Mouse (Mus musculus) kidney, adult 10 weeks (tissue): ENCODE data around the gene Emg1. TPM values are rescaled to one million over a fixed set of nuclear protein-coding genes. Genes with fewer than 3 reads are reported as not detected.

Source experiments
- polyA plus RNA-seq: library from polyadenylated mRNA; stranded (reverse); fragments of 350-450 nt; fragmentation: Illumina TruSeq; extraction: RNeasy Lipid Tissue Mini Kit (QIAGEN cat#74804); gene quantifications from one replicate; pipeline ENCODE4 v1.2.3, GENCODE M21; 2014; ENCODE audit warnings: low read depth, low replicate concordance

Emg1 gene
- polyA plus RNA-seq = 19.5 TPM

DNA sequence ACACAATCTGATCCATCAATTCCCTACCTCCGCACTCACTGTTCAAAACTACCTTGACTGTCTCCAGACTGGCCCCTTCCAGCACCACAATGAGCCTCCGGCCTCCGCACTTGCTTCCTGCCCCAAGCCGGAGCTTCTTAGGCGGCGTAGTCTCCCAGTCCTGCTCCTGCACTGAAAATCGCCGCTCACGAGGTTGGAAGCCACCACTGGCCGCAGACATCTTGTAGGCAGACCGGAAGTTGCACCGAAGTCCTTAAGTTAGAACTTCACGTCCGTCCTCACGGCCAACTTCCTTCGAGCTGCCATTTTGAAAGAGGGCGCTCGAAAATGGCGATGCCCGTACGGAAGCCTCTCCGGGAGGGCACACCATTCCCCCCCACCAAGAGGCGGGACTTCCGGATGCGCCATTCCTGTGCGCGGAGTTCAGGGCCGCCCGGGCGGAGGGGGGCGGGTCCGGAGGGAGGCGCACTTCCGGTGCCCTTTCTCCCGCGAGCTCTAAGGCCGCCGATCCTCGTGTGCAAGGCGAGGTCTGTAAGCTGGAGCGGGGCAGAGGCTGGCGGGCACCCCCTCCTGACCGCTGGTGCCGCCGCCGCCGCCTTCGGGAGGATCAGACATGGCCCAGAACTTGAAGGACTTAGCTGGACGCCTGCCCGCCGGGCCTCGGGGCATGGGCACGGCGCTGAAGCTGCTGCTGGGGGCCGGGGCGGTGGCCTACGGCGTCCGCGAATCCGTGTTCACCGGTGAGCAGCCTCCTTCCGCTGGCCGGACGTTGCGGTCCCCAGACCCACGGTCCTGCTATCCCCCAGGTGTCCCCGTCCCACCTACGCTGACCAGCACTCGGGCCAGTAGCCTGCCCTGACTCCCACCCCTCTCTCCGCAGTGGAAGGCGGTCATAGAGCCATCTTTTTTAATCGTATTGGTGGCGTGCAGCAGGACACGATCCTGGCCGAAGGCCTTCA, at the start of gene Emg1, which contains the start of gene Phb2:
Gene Emg1 (minus strand): TSS at position 355 of the 959 bp plus-strand sequence.
Gene Phb2 (plus strand): TSS at position 513 of the 959 bp plus-strand sequence.

DNA sequence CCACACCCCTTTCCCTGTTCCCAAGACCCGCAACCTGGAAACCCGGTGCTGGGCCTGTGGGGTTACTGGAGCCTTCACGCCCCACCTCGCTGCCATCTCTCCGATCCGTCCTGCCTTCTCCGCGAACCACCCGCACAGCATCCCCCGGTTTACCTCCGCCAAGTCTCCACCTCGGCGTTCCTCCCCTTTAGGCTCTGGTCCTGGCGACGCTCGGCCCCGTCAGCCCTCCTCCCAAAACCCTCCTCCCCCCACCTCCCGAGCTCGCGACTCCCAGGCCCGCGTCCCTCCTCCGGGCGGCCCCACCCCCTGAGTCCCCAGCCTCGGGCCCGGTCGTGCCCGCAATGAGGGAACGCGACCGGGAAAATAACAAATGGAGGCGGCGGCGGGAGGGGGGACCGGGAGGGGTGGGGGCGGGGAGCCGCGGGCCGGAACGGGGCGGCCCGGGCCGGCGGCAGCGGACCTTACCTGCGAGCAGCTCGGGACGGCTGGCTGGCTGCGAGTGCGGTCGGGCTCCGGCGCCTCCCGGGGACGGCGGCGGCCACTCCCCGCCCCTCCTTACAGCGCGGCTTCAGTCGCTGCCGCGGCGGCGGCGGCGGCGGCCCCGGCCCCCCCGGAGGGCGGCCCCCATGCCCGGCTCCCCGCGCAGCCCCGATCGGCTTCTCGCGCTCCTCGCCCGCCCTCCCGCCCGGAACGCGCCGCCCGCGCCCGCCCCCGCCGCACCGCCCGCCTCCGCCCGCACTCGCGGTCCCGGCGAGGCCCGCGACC, 44.0 kb upstream of the Emg1 start, which contains the start of the genes Gm45234 and Atn1:
Gene Gm45234 (minus strand): TSS at position 191 of the 765 bp plus-strand sequence.
Gene Atn1 (minus strand): TSS at position 694 of the 765 bp plus-strand sequence.

DNA sequence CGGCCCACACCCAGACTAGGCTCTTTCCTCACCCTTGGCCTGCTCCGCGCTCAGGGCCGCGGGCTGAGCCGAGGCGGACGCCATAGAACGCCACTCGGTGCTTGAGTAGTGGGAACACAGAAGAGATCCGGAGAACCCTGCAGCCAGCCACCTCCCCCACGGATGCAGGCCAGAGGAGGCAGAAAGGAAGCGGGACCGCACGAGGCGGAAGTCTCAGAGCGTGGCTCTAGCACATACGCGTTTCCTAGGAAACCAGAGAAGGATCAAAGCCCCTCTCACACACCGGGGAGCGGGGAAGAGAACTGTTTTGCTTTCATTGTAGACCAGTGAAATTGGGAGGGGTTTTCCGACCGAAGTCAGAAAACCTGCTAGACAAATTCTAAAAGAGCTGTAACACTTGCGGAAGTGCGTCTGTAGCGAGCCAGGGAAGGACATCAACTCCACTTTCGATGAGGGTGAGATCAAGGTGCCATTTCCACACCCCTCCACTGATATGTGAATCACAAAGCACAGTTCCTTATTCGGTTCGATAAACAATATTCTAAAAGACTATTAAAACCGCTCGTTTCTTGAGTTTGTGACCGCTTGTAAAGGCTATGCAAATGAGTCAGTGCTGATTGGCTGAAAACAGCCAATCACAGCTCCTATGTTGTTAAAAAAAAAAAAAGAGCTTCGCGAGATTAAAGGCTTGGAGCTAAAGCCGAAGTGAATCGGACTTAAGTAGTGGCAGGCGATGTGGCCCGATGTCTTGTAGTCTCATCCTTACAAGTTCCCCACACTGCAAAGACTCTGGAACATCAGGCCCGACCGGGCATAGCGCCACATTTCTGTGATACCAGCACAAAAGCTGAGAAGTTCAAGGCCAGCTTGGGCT, 29.1 kb upstream of the Emg1 start, which contains the start of gene Grcc10:
Gene Grcc10 (minus strand): TSS at position 487 of the 874 bp plus-strand sequence.

DNA sequence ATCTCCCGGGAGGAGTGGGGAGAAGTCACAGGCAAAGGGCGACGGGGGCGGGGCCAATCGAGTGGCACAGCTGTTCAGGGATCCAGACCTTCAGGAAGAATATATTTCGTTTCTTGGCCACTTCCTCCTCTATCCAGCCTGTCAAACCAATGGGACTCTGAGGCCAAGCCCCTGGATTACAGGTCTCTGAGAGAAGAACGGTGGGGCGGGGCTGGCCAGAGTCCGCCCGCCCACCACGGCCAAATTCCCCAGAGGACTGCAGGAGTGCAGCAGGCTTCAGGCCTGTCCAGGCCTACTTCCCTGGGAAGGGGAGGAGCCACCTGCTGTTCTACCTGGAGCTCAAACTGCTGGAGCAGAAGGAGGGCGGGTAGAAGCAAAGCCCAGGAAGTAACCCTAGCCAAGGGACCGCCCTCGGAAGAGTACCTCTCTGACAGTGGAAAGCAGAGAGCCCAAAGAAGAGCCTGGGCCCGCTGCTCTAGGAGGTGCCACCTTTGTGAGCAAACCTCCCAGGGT, 26.6 kb upstream of the Emg1 start, which contains the start of gene Ptpn6:
Gene Ptpn6 (minus strand): TSS at position 204 of the 513 bp plus-strand sequence.

DNA sequence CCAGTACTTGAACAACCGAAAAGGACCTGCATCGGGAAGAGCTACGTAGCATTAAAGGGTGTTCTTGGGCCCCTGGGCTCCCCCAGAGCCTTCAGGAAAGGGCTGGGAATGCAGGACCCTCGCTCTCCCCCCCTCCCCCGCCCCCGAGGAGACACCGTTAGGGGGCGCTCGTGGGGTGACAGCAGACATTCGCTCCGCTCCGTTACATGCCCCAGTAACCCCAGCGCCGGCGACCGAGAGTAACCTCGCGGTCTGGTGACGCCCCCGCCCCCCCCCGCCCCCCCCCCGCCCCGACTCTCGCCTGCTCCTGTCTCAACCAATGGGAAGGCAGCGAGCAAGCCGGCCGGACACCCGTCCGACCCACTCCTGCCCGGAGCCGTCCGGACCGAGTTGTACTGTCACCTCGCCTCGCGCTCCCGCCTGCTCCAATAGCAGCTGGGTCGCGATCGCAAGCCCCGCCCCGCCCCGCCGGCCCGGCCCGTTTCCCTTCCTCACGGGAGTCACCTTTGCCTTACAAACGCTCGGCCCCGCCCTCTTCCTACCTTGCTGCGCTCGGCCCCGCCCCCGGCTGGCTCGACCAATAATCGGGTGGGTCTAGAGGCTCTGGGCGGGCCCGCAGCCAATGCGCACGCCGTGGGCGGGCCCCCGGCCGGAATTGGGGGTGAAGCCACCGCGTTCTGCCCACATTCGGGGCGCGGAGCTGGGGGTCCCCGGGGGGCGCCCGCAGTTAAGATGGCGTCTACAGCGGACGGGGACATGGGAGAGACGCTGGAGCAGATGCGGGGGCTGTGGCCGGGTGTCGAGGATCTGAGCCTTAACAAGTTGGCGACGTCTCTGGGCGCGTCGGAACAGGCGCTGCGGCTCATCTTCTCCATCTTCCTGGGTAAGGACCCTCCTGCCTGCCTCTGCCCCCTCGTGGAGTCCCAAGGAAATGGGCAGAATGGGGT, 49.2 kb downstream of the Emg1 start, which contains the start of gene Lpcat3:
Gene Lpcat3 (plus strand): TSS at position 551 of the 947 bp plus-strand sequence.

Other genes starting within 250 kb of the Emg1 start
- gene Clstn3, start 247.4 kb downstream of the Emg1 start, polyA plus RNA-seq = not detected
- 5.5 TPM for gene C1rl, start 219.1 kb downstream of the Emg1 start, polyA plus RNA-seq
- gene C1ra, start 199.8 kb downstream of the Emg1 start, polyA plus RNA-seq = 6.9 TPM
- 38.4 TPM for gene C1s1, start 169.8 kb downstream of the Emg1 start, polyA plus RNA-seq
- gene C1rb, start 141.9 kb downstream of the Emg1 start, polyA plus RNA-seq = not detected
- 0.20 TPM for gene C1s2, start 76.1 kb downstream of the Emg1 start, polyA plus RNA-seq
- gene Lpcat3, start 49.2 kb downstream of the Emg1 start, polyA plus RNA-seq = 51.6 TPM
- gene Phb2, start 158 bp upstream of the Emg1 start, polyA plus RNA-seq = 27.3 TPM
- gene Ptpn6, start 26.5 kb upstream of the Emg1 start, polyA plus RNA-seq = 1.1 TPM
- 2.9 TPM for gene Grcc10, start 29.2 kb upstream of the Emg1 start, polyA plus RNA-seq
- not detected for gene Gm45234, start 43.8 kb upstream of the Emg1 start, polyA plus RNA-seq
- gene Atn1, start 44.3 kb upstream of the Emg1 start, polyA plus RNA-seq = 1.1 TPM
- gene Eno2, start 57.5 kb upstream of the Emg1 start, polyA plus RNA-seq = not detected
- not detected for gene Lrrc23, start 67.5 kb upstream of the Emg1 start, polyA plus RNA-seq
- 0.36 TPM for gene Spsb2, start 96.5 kb upstream of the Emg1 start, polyA plus RNA-seq
- gene Tpi1, start 102.1 kb upstream of the Emg1 start, polyA plus RNA-seq = 40.9 TPM
- gene Usp5, start 117.3 kb upstream of the Emg1 start, polyA plus RNA-seq = 17.3 TPM
- gene Cdca3, start 117.4 kb upstream of the Emg1 start, polyA plus RNA-seq = 0.69 TPM
- gene Gnb3, start 128.1 kb upstream of the Emg1 start, polyA plus RNA-seq = not detected
- not detected for gene P3h3, start 145.6 kb upstream of the Emg1 start, polyA plus RNA-seq
- gene Gpr162, start 151.8 kb upstream of the Emg1 start, polyA plus RNA-seq = not detected
- gene Cd4, start 176.0 kb upstream of the Emg1 start, polyA plus RNA-seq = 0.36 TPM
- gene Lag3, start 199.5 kb upstream of the Emg1 start, polyA plus RNA-seq = not detected
- gene Ptms, start 207.9 kb upstream of the Emg1 start, polyA plus RNA-seq = 287 TPM
- gene Mlf2, start 219.2 kb upstream of the Emg1 start, polyA plus RNA-seq = 11.8 TPM